Mouse (Mus musculus) cerebellum, adult 2 months (tissue): ENCODE measurements at regions not wholly inside any gene's neighbourhood (a gene's known extent, or its start where the extent isn't known, plus 50 kb on each side); places are given as distances from the start of the nearest gene placed in this dataset.

ENCODE experiments used
- DNase-seq, 2 experiments: peaks; one replicate each; pipeline ENCODE4 v3.0.0; 2021
- H3K27ac ChIP-seq: fragments of 200-500 bp; 2 replicates; pipeline ENCODE4 v1.5.1; 2012; ENCODE audit warnings: low read length, control low read depth, inconsistent platforms; ENCODE audit not compliant: insufficient read depth
- H3K27me3 ChIP-seq: fragments of 200-500 bp; 2 replicates; pipeline ENCODE4 v1.6.1; 2012; ENCODE audit warnings: inconsistent platforms, mild to moderate bottlenecking, low read length, moderate library complexity; ENCODE audit not compliant: control insufficient read depth, insufficient read depth
- H3K4me1 ChIP-seq: fragments of 200-500 bp; 2 replicates; pipeline ENCODE4 v1.6.1; 2011; ENCODE audit warnings: low read length; ENCODE audit not compliant: control insufficient read depth, insufficient read depth
- H3K4me3 ChIP-seq: fragments of 200-500 bp; replicated peaks from 2 replicates; pipeline ENCODE3; 2011; ENCODE audit warnings: mild to moderate bottlenecking, low read depth, low read length, control low read depth; ENCODE audit not compliant: insufficient read depth
- CTCF ChIP-seq: fragments of 200-500 bp; IDR thresholded peaks from 2 replicates; pipeline ENCODE4 v1.5.1; 2011; ENCODE audit warnings: low read depth, mild to moderate bottlenecking, control low read depth, low read length, moderate library complexity, borderline replicate concordance; ENCODE audit not compliant: insufficient read depth
- POLR2A ChIP-seq: fragments of 200-500 bp; IDR thresholded peaks from 2 replicates; pipeline ENCODE4 v1.6.1; 2011; ENCODE audit warnings: low read length, control low read depth, borderline replicate concordance; ENCODE audit not compliant: insufficient read depth
- WGBS: fragments of 180-500 bp; shearing (Covaris S2); methylation state at CpG from one replicate; pipeline ENCODE4 v1.1.7; 2018; 5-methylcytosine and 5-hydroxymethylcytosine counted together

GRCm38 (mm10) chr5:119373774-119374700 is 296.4 kb upstream of the Tbx3 start:
- 90% methylated on average over 24 of the region's 24 CpGs for WGBS
- Histone ChIP-seq H3K27ac (no peak overlapping the region), H3K4me1 (no peaks in the 10 kb centered on the region; the same call in 1 of the 2 replicates), H3K4me3 (no peak overlapping the region), H3K27me3 (no peaks in the 10 kb centered on the region)
- TF ChIP-seq CTCF (no peak), POLR2A (no peak)
- no peak for DNase-seq

- no peak overlapping the region for H3K27ac ChIP-seq
- H3K4me3 ChIP-seq = no peak overlapping the region
- TF ChIP-seq CTCF (no peak), POLR2A (no peak)
- DNase-seq = no peak
- no peaks in the 10 kb centered on the region; the same call in 1 of the 2 replicates for H3K4me1 ChIP-seq
- 96% methylated on average over 3 of the region's 3 CpGs for WGBS
- H3K27me3 ChIP-seq = no peaks in the 10 kb centered on the region
These were observed 295.6 kb upstream of the Tbx3 start for GRCm38 (mm10) chr5:119374861-119375260.

DNA sequence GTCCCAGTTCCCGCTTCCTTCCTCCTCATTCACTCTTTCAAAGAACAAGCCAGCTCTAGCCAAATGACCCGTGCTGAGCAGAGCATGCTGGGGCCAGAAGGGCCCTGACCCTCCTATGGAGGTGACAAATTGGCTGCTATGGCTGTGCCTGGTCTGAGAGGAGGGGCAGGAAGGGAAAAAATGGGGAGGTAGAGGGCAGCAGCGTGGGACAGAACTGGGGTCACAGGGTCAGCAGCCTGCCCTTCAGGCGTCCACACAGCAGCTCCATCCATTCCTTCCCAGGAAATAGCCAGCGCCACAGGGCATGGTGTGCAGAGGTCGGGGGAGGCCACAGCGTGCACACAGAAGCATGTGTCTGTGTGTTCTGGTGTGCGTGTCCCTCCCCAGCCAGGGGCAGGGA is 292.2 kb upstream of the Tbx3 start:
- Histone ChIP-seq H3K27ac (no peak overlapping the region), H3K4me3 (no peak overlapping the region), H3K4me1 (no peaks in the 10 kb centered on the region; the same call in 1 of the 2 replicates), H3K27me3 (no peaks in the 10 kb centered on the region)
- no peak for DNase-seq
- TF ChIP-seq CTCF (no peak), POLR2A (no peak)
- 43% methylated on average over 8 of the region's 8 CpGs for WGBS

GRCm38 (mm10) chr5:119379915-119380432 is 290.5 kb upstream of the Tbx3 start:
- Histone ChIP-seq H3K4me3 (no peak overlapping the region), H3K27ac (no peak overlapping the region), H3K4me1 (no peaks in the 10 kb centered on the region; the same call in 1 of the 2 replicates), H3K27me3 (no peaks in the 10 kb centered on the region)
- 85% methylated on average over 6 of the region's 6 CpGs for WGBS
- no peak for DNase-seq
- TF ChIP-seq POLR2A = no peak
- no peak for TF ChIP-seq CTCF

GRCm38 (mm10) chr5:119381495-119381894 is 289.0 kb upstream of the Tbx3 start:
- H3K27ac ChIP-seq = no peak overlapping the region
- TF ChIP-seq CTCF (no peak), POLR2A (no peak)
- H3K4me1 ChIP-seq = no peaks in the 10 kb centered on the region; the same call in 1 of the 2 replicates
- no peaks in the 10 kb centered on the region for H3K27me3 ChIP-seq
- 56% methylated on average over 12 of the region's 12 CpGs for WGBS
- no peak for DNase-seq
- H3K4me3 ChIP-seq = no peak overlapping the region

DNA sequence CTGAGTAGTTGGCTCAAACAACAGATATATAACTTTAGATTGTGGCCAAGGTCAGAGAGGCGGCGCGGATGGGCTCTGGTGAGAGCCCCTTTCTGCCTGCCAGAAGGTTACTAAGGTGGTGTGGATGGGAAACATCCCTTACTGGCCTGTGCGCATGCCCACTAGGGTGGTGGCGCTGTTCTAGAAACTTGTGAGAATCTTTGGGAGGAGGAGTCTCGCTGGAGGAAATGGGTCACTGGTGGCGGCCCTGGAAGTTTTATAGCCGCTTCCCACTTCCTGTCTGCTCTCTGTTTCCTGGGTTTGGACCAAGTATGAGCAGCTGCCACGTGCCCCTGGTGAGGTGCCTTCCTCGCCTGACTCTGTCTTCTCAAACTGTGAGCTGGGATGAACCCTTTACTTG is 285.0 kb upstream of the Tbx3 start:
- Histone ChIP-seq H3K27me3 (no peaks in the 10 kb centered on the region), H3K27ac (no peak overlapping the region), H3K4me1 (peaks cover 8% of the 10 kb centered on the region; the same call in 1 of the 2 replicates), H3K4me3 (no peak overlapping the region)
- TF ChIP-seq CTCF (no peak), POLR2A (no peak)
- DNase-seq = no peak
- WGBS = 91% methylated on average over 10 of the region's 10 CpGs

DNA sequence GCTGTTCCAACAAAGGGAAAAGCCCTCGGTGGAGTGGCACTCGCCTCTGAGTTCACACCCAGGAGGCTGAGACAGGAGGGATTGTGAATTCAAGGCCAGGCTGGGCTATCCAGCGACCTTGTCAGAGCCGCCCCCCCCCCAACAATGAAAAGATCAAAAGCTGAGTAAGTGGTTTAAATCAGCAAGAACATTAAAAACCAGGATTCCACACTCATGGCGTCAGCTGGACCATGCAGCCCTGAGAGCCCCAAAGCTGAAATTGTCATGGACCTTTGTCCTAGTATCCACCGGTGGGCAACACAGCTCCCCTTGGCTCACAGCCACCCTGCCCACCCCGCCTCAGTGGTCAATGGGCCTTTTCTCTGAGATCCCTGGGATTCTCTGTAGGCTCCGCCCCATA is 283.6 kb upstream of the Tbx3 start:
- H3K4me1 ChIP-seq = peaks cover 8% of the 10 kb centered on the region; the same call in 1 of the 2 replicates
- whole genome bisulfite sequencing = 71% methylated on average over 8 of the region's 8 CpGs
- DNase-seq = no peak
- H3K27me3 ChIP-seq = no peaks in the 10 kb centered on the region
- no peak overlapping the region for H3K27ac ChIP-seq
- no peak overlapping the region for H3K4me3 ChIP-seq
- TF ChIP-seq CTCF (no peak), POLR2A (no peak)

DNA sequence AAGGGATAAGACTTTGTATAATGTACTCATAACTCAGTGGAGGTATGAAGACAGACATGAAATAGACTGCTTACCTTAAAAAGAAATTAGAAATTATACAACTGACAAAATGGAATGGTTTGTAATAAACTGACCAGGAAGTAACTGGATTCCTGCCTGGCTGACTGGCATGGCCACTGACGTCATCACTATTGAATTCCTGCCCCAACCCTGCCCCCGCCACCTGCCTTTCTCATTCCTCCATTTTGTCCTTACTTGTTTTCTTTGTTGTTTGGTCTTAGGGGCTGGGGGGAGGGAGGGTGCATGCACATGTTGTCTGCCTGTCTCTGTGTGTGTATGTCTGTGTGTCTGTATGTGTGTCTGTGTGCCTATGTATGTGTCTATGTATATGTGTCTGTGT is 283.2 kb upstream of the Tbx3 start:
- 69% methylated on average over 2 of the region's 2 CpGs for WGBS
- Histone ChIP-seq H3K4me1 (peaks cover 8% of the 10 kb centered on the region; the same call in 1 of the 2 replicates), H3K27ac (no peak overlapping the region), H3K27me3 (no peaks in the 10 kb centered on the region), H3K4me3 (no peak overlapping the region)
- TF ChIP-seq CTCF (no peak), POLR2A (no peak)
- DNase-seq = no peak
